Mouse (Mus musculus) heart, postnatal 10 days (tissue): Measurements from ENCODE around the gene Hs1bp3. TPM values are rescaled to one million over a fixed set of nuclear protein-coding genes. Genes with fewer than 3 reads are reported as not detected.

Source experiments
- DNase-seq, 2 experiments: peaks; one replicate each; pipeline ENCODE4 v3.0.0; 2021
- intact Hi-C: fragments of 180-260 bp; cut with DNase I; formaldehyde crosslinking; loops from one replicate; pipeline ENCODE4 v1.15.1; 2025
- total RNA-seq, 2 experiments: library from RNA; stranded (reverse); gene quantifications; 2 replicates each; pipeline ENCODE4 v1.2.3; 2021

Gene Hs1bp3
- total RNA-seq, 2 experiments from 2014 or later: 11.3 to 15.1 TPM

DNA sequence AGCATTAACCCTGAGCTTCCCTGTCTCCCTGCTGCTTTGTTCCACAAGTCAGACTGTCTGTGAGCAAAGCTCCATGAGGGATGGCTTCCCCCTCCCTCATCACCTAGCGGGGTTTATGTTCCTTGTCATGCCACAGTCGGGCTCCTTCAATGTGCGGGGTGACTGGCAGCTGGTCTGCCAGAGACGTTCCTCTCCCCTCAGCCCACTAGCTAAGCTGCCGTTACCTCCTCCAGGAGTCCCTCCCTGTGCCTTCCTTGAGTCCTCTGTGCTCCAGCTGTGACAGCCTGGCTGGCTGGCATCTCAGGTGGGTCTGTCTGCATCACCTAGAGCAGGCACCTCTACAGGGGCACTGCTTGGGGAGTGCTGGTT, 18.9 kb downstream of the Hs1bp3 start:
- no peak for DNase-seq
- intact Hi-C loops: no loop called here

DNA sequence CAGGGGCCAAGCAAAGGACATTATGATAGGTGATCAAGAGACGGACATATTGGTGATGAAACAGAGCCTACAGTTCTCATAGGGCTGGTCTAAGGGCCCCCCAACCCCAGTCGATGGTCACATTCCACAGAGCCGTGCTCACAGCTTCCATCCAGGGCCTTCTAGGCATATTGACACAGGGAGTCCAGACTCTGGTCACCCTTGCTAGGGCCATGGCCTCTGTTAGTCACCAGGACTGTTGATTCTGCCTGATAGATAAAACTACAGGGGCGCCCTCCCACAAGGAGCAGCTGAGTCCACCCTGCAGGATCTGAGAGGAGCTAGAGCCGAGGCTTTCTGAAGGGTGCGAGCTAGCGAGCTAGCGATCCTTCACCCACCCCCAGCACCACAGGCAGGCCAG, 20.4 kb downstream of the Hs1bp3 start:
- DNase-seq: peak in 1 of 2 experiments; percentile 18
- intact Hi-C loops: no loop called here

DNA sequence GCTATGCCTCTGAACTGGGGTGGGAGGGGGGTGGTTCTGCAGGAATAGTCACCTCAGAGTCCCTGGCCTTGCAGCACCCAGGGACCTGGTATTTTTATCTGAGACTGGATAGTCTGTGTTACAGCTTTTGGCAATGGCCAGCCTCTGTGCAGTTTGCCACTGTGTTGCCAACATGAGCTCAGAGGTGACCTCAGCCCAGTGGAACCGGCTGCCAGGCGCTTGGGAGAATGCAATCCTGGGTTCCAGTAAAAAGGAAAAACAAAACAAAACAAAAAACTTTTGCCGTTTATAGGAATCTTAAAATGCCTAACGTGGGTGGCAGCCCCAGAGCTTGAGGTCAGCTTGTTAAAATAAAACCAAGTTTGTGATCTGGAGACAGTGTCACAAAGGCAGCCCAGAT, 21.0 kb downstream of the Hs1bp3 start:
- intact Hi-C loops: no loop called here
- peak; percentile 77 to 79 for DNase-seq

DNA sequence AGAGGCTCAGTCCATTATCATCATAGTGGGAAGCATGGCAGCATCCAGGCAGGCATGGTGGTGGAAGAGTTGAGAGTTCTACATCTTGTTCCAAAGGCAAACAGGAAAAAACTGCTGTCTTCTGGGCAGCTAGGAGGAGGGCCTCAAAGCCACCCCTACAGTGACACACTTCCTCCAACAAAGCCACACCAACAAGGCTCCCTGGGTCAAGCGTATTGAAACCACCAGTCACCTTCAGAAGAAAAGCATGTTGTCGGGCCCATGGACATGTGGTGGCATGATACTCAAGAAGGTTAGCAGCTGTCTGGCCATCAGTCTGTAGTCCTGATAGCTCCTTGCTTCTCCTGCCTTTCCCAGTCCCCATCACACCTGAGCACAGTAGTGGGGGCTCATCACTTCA, 22.3 kb downstream of the Hs1bp3 start:
- DNase-seq: no peak
- intact Hi-C loops: no loop called here

DNA sequence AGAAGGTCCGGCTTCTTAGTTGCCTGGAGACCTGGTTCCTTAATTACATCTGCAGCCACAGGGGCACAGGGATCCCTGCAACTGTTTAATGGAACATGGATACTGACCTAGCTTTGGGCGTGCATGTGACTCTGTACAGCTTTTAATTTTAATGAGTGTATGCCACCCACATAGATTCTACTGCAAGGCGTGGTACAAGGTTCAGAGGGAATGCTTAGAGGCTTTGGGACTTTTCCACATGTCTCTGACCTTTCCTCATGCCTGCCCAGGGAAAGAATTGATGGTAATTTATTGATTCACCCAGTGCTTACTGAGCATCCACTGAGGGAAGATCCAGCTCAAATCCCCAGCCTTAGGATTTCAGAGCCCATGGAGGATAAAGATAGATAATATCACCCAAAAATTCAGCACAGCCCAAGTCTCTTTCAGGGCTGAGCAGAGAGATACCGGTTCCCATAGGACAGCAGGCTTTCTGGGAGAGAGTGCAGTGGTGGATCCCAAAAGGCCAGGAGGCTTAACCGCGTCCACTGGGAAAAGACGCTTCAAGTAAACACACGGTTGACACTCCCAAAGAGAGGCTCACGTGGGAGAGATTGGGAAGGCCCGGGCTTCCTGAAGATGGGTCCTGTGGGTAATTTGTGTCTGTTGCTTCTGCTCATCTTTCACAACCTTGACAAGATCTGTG, 23.5 kb downstream of the Hs1bp3 start:
- DNase-seq: no peak
- intact Hi-C loops: no loop called here

DNA sequence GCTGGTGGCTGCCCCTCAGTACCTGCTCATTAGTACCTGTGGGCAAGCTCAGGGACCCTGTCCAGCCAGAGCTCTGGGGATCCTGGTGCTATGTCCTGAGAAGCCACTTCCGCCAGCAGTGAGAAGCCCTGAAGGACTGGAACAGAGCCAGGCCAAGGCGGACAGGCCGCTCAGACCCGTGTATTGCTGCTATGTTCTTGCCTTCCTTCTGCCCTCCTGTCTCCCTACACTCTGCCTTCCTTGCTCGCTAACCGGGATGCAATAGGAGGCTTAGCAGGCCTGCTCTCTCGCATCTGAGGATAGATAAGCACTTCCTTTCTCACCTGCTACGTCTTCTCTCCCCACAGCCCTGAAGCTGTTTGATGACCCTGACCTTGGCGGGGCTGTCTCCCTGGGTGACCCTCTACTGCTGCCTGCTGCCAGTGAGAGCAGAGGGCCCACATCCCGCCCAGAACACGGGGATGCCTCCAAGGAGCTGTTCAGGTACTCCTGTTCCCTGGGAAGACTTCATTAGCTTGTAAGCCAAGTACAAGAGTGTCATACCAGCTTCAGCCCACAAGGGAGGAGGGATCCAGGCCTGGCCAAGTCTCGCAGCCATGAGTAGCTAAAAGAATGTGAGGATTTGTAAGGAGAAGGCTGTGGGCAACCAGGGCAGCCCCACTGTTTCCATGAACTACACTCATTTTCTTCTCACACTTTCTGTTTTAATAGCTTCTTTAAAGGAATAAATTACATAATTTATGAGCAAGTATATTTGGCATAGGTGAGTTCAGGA, 24.2 kb downstream of the Hs1bp3 start:
- intact Hi-C loops: no loop called here
- DNase-seq: peak in 1 of 2 experiments; percentile 42

DNA sequence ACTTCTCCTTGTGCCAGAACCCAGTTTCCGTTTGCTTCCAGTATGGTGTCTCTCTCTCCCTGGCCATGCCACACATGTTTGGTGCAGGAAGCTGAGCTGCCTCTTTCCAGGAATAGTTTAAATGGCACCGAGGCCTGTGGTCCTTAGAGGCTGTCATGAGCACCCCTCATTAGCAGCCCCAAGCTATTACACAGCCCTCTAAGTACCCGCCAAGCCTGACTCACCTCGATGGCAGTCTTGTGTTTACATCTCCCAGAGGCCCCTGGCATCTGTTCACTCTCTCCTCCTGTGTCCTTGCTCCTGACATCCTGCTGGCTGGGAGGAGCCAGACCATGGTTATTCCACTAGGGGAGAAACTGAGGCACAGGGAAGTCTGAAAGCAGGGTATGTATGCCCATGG, 25.3 kb downstream of the Hs1bp3 start:
- intact Hi-C loops: no loop called here
- DNase-seq: no peak

DNA sequence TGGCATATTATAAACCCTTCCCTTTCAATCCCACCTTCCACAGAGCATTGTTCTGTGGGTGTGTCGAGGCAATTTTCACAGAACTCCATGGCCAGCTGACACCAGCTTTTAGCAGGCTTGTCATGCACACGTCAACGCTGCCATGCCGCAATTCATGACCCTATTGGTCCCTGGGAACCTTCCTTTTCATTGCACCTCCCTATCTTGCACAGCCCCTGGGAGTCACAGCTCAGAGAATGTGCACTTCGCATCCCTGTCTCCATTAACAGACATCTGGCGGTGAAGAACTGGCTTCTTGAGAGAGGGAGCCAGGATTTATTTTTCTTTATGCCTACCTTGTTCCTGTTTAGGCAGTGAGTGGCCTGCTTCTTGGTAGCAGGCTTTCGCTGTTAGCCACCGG, 25.7 kb downstream of the Hs1bp3 start:
- no peak for DNase-seq
- intact Hi-C loops: no loop called here

DNA sequence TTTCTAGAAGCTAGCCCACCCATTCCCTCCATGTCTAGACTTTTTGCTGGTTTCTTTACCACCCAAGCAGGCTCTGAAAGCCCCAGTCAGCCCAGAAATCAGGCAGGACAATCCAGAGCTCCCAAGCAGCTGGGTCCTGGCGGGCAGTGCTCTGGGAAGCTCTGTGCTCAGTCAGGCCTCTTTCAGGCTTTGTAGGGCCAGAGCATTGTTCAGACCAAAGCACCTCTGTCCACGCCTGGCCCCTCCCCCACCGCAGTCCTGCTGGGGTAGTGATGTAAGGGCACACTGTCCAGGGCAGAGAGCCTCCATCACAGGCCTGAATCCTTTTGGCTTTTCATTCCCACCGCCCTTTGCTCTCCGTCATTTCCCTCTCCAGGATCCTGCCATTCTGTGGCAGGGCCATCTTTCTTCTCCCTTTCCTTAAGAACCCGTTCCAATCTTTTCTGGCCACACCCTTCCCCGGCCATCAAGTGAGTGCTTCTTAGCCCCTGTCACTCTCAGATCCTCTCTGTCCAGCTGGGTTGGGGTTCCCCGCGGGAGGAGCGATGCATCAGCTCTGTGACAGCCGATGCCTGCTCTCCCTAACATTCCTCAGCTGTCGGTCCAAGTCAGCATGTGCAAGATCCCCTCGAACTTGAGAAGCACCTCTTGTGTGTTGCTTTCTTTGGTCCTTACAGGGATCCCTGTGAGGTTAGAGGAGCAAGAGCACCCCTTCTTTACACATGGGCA, 26.5 kb downstream of the Hs1bp3 start:
- intact Hi-C loops: no loop called here
- no peak for DNase-seq

DNA sequence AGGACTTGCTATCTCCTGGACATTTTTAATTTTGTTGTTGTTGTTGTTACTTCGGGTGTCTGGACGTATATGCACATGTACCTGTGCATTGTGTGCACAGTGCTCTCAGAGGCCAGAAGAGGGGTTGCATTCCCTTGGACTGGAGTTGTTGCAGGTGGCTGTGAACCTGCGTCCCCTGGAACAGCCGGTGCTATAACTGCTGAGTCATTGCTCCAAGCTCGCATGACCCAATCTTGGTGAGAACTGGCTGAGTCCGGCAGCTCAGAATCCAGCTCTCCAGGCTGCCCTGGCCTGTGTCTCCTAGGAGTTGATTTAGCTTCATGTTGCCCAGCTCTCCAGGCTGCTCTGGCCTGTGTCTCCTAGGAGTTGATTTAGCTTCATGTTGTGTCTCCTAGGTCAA, 27.8 kb downstream of the Hs1bp3 start:
- no peak for DNase-seq
- intact Hi-C loops: no loop called here

DNA sequence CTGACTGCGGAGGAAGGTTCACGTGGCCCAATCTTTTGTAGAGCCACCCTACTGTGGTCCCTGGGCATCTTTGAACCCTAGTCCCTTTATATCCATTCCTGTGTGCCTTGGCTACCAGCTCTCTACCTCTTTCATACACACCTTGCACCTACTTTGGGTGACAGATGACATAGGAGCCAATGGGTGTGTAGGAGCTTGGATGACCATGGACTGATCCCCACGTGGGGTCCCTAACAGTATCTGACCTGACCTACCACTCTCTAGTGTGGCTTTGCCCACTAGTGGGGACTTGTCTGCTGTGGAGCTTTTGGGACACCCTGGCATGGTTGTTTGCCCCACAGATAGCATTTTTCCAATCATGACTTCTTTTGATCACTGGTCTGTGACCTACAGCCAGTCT, 30.1 kb downstream of the Hs1bp3 start:
- no peak for DNase-seq
- intact Hi-C loops: no loop called here

DNA sequence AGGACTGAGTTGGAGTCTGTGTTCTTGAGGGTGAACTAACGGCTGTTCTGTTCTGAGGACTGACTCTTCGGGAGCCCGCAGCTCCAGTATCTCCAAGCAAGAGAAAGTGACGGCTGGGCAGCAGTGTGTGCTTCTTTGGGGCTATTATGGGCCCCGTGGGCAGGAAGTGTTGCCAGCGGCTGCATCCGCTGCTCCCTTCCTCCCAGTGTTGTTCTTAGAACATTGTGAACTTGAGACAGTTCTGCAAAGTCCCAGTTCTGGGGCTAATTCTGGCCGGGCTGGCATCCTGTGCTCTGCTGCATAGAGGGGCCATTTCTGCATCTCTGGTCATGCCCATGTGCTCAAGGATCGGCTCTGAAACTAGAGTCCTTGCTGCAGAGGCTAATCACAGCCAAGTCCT, 31.7 kb downstream of the Hs1bp3 start:
- intact Hi-C loops: no loop called here
- peak; percentile 63 to 67 for DNase-seq

DNA sequence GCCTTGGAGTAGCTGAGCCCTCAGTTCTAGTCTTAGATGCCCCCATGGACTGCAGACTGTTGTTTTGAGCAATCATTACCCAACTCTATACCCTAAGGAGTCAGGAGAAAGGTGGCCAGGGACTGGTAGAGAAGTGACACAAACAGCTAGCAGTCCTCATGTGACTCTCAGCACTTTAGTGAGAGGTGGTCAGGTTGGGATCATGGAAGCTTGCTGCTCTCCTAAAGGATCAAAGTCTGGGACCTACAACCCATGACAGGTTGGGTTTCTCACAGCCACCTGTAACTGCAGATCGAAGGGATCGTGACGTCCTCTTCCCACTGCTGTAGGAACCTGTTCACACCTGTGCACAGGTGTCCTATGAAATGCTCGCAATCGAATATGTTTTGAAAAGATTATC, 32.3 kb downstream of the Hs1bp3 start:
- intact Hi-C loops: no loop called here
- DNase-seq: no peak

DNA sequence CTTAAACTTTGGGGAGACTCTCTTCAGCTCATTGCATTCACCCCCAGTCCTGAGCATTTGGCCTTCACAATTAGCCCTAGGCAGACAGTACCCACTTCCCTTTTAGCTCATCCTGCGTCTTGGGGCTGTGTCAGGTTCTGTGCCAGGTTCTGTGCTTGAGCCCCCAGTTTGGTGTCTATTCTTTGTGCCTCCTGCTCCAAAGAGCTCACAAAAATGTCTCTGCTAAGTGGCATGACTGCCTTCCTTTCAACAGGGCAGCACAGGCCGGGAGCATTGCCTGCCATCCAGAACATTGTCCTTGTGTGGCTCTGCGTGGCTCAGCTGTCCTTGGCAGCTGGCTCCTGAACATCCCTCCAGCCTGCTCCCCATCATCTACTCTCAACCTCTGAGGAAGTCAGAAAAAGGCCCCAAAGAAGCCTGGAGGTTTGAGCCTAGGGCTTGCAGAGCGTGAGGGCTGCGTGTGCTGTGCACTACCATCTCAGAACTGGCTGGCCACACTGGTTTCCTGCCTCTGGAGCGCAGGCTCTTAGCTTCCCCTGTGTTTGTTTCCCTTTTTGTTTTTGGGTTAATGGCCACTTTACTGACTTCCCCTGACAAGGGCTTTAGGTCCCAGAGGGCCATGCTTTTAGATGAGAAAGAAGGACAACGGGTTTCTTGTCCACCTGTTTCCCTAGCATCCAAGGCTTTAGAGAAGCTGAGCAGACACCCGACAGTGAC, 34.7 kb downstream of the Hs1bp3 start:
- intact Hi-C loops: no loop called here
- no peak for DNase-seq

DNA sequence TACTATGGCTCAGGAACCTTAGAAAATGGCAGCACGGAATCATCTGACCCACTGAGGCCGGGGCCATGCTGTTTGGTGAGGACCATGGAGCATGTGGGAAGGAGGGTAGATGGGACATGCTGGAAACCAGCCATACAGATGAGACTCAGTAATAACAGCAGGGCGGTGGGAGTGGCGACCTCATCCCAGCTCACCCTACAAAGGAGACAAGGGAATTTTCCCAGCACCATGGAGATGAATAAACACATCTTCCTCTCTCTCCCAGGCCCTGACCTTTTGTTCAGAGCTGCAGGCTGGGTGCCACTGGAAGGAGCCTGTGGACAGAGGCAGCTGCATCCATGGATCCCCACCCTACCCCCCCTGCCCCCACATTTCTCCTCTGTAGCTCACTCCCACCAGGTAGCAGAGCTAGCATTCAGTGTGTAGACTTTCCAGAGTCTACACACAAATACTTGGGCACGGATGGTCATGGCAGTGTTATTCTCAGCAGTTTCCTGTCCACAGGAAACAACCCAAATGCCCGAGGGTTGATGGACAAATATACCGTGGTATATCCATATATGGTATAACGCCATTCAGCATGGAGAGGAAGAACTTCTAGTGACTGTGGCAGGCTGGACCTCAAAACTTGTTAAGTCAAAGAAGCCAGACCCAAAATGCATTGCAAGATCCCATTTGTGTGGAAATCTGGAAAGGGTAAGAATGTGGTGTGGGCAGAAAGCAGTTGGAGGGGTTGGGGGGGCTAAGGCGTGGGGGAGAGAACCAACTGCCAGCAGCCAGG, 35.7 kb downstream of the Hs1bp3 start:
- DNase-seq: no peak
- intact Hi-C loops: no loop called here

DNA sequence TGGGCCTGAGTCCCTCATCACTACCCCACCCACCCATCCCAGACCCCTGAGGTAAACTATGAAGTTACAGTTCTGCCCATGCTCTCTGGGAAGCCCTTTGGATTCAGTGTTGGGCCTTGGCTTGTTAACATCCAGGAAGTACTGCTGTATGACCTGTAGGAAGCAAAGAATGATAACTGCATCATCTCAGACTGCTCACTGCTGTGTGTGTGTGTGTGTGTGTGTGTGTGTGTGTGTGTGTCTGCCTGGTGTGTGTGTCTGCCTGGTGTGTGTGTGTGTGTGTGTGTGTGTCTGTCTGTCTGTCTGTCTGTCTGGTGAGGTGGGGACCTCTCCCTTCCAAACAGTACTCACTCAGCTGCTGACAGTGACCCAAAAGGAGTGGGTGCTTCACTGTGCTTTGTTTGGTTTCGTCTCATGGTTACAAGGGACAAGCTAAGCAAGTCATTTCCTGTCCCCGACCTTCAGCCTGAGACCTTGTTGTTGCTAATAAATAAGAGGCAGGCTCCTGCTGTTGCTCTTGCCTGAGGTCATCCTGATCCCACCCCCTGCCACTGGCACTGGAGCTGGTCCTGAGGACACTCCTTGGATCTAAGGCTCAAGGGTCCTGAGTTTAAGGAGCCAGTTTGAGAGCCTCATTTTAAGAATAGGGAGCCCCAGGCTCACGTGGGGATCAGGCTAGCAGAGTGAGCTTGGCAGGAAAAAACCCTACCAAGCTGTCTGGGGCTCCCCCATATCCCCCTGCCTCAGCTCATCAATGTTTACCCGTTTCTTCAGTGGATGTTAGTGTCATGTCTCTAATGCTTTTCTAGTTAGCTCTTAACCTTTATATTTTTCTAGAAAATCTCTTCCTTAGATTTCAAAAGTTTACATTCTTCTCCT, 38.0 kb downstream of the Hs1bp3 start:
- peak; percentile 75 to 76 for DNase-seq
- intact Hi-C loops: no loop called here

DNA sequence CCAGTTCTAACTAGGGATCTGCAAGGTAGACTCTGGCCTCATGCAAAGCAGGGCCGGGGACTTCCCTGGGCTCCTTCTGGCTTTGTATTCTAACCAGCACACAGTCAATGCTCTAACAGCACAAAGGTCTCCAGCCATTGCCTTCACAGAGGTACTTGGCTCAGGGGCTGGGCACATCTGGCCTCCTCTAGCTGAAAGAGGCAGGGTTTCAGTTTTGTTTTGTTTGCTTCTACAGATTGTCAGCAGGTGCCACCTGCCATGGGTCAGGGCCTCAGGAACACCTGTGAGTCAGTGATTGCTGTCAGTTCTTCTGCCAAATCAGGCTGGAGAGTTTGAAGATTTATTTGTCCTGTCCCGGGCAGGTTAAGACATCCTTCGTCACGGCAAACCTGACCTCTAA, 39.8 kb downstream of the Hs1bp3 start:
- intact Hi-C loops: no loop called here
- DNase-seq: no peak

DNA sequence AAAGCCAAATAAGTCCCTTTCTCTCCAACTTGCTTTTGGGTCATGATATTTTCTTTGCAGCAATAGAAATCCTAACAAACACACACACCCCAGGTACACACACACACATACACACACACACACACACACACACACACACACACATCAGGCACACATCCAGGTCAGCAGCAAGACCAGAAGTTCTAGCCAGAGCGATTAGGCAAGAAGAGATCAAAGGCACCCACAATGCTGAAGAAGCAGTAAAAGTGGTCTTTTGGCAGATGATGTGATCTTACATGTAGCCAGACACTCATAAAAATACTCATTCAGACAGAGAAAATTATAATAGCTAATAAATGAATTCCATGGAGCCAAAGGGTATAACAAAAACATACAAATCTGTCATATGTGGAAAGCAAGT, 41.0 kb downstream of the Hs1bp3 start:
- DNase-seq: no peak
- intact Hi-C loops: no loop called here

DNA sequence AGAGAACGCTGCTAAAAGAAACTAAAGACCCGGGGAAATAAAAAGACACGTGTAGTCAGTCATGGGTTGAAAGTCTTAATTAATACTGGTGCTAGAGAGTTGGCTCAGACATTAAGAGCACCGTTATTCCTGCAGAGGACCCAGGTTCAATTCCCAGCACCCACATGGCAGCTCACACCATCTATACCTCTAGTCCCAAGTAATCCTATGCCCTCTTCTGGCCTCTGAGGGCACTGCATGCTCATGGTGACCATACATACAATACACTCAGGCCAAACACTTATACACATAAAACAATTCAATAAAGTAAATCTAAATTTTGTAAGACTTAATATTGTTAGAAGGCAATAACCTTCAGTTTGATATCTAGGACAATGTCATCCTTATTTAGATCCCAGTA, 41.8 kb downstream of the Hs1bp3 start:
- intact Hi-C loops: loop anchor here (5.0 kb wide), 1 partner anchor 87 kb away; no protein-coding TSS in a partner anchor
- DNase-seq: no peak
